Mouse (Mus musculus) neural tube, embryonic 11.5 days (tissue): Measurements from ENCODE around the gene Agbl4. TPM values are rescaled to one million over a fixed set of nuclear protein-coding genes. Genes with fewer than 3 reads are reported as not detected.

Source experiments
- ATAC-seq: fragments of 200-750 bp; cut with Nextera tagmentation; 2 replicates; pipeline ENCODE4 v1.8.0; 2017; ENCODE audit warnings: moderate number of reproducible peaks, mild to moderate bottlenecking, moderate TSS enrichment, moderate library complexity; ENCODE audit not compliant: insufficient read depth, low FRiP score, low TSS enrichment
- DNase-seq: peaks from one replicate; pipeline ENCODE4 v3.0.0-alpha.2; 2015; ENCODE audit warnings: low spot score
- H3K27ac ChIP-seq: fragments of 300-500 bp; sonication (generic); 2 replicates; pipeline ENCODE4 v1.5.1; 2014; ENCODE audit warnings: low read depth, mild to moderate bottlenecking, low read length
- H3K27me3 ChIP-seq: fragments of 300-500 bp; sonication (generic); 2 replicates; pipeline ENCODE4 v1.6.1; 2014; ENCODE audit warnings: mild to moderate bottlenecking, low read length, mixed read lengths; ENCODE audit not compliant: control insufficient read depth, insufficient read depth
- H3K36me3 ChIP-seq: fragments of 300-500 bp; sonication (generic); 2 replicates; pipeline ENCODE4 v1.6.1; 2014; ENCODE audit warnings: mild to moderate bottlenecking, low read length, moderate library complexity, mixed read lengths; ENCODE audit not compliant: control insufficient read depth, insufficient read depth
- H3K4me1 ChIP-seq: fragments of 300-500 bp; sonication (generic); 2 replicates; pipeline ENCODE4 v1.6.1; 2014; ENCODE audit warnings: low read length, mixed read lengths; ENCODE audit not compliant: control insufficient read depth, insufficient read depth
- H3K4me2 ChIP-seq: fragments of 300-500 bp; sonication (generic); 2 replicates; pipeline ENCODE4 v1.6.1; 2014; ENCODE audit warnings: low read depth, mild to moderate bottlenecking, moderate library complexity
- H3K4me3 ChIP-seq: fragments of 300-500 bp; sonication (generic); 2 replicates; pipeline ENCODE4 v1.5.1; 2014; ENCODE audit warnings: low read depth, low read length
- H3K9ac ChIP-seq: fragments of 300-500 bp; sonication (generic); 2 replicates; pipeline ENCODE4 v1.6.1; 2014; ENCODE audit warnings: mild to moderate bottlenecking, low read length
- H3K9me3 ChIP-seq: fragments of 300-500 bp; sonication (generic); 2 replicates; pipeline ENCODE4 v1.6.1; 2016; ENCODE audit warnings: low read length; ENCODE audit not compliant: control insufficient read depth
- WGBS: fragments of 180-500 bp; shearing (Covaris S2); extraction: QIAGEN DNeasy Blood & Tissue Kit; methylation state at CpG from one replicate; pipeline ENCODE4 v1.1.7; 2014; 5-methylcytosine and 5-hydroxymethylcytosine counted together
- polyA plus RNA-seq: library from polyadenylated mRNA; unstranded; fragments of >200 nt; fragmentation: Nextera tagmentation; extraction: Ambion mirVana; gene quantifications from 2 replicates; pipeline ENCODE4 v1.2.1, GENCODE M21; 2014

Agbl4 gene
- polyA plus RNA-seq, result 0.66 and 1.1 TPM in 2 replicates

DNA sequence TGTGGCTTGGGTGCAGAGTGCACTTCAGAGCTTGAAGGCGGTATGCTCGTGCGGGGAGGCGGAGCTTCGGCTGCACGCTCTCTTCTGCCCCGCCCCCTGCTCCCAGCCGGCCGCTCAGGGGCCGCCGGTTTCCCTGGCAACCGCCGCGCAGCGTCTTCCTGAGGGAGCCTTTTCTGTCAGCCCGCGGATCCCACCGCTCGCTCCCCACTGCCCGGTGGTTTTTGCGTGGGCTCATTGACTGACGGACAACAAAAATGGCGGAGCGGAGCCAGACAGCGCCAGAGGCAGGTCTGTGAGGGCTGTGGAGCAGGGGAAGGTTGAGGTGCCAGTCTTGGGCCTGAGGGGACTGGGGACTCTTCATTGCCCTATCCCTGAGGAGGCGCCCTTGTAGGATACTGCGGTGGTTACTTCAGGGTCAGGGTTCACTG is at the start of gene Agbl4:
TSS of gene Agbl4 (plus strand) at position 44 of the 428 bp plus-strand sequence.
- peak; percentile 99 for ATAC-seq
- WGBS, result under 1% methylated on average over 27 of the region's 27 CpGs
- H3K9ac ChIP-seq, result peak within 1 kb of the TSS; percentile 53
- H3K36me3 ChIP-seq, result no peaks in the 10 kb centered on the region
- H3K4me1 ChIP-seq, result no peaks in the 10 kb centered on the region
- H3K27ac ChIP-seq, result no peak within 1 kb of the TSS
- peak within 1 kb of the TSS; percentile 46 for H3K4me3 ChIP-seq
- DNase-seq, result peak; percentile 89
- H3K9me3 ChIP-seq, result no peaks in the 10 kb centered on the region
- H3K27me3 ChIP-seq, result no peaks in the 10 kb centered on the region
- H3K4me2 ChIP-seq, result peak within 1 kb of the TSS; percentile 69

- H3K27me3 ChIP-seq, result no peaks in the 10 kb centered on the region
- no peaks in the 10 kb centered on the region for H3K36me3 ChIP-seq
- no peaks in the 10 kb centered on the region for H3K4me1 ChIP-seq
- ATAC-seq (peak; percentile 7), DNase-seq (no peak)
- peak overlapping the region; percentile 62 for H3K4me3 ChIP-seq
- peak overlapping the region; percentile 76; the same call in 1 of the 2 replicates for H3K27ac ChIP-seq
- H3K4me2 ChIP-seq, result peak overlapping the region; percentile 80
- WGBS, result 9% methylated on average over 6 of the region's 6 CpGs
- H3K9ac ChIP-seq, result peak overlapping the region; percentile 83
- H3K9me3 ChIP-seq, result no peaks in the 10 kb centered on the region
Observed at GRCm38 (mm10) chr4:110350856-110351177, 46.6 kb upstream of the Agbl4 start.

GRCm38 (mm10) chr4:110351178-110352000 is 46.1 kb upstream of the Agbl4 start, which contains the start of gene Elavl4:
Gene Elavl4 (minus strand): TSS chr4:110351909.
- ATAC-seq, result peak; percentile 96
- Histone ChIP-seq H3K27me3 (no peaks in the 10 kb centered on the region), H3K36me3 (no peaks in the 10 kb centered on the region), H3K4me3 (peak within 1 kb of the TSS; percentile 62), H3K9ac (peak within 1 kb of the TSS; percentile 83), H3K4me1 (no peaks in the 10 kb centered on the region), H3K4me2 (peak within 1 kb of the TSS; percentile 80), H3K9me3 (no peaks in the 10 kb centered on the region), H3K27ac (peak within 1 kb of the TSS; percentile 76)
- WGBS, result under 1% methylated on average over 75 of the region's 75 CpGs
- peak; percentile 93 for DNase-seq

- Histone ChIP-seq H3K4me1 (no peaks in the 10 kb centered on the region), H3K4me3 (peak overlapping the region; percentile 62), H3K4me2 (peak overlapping the region; percentile 80), H3K27me3 (no peaks in the 10 kb centered on the region), H3K9me3 (no peaks in the 10 kb centered on the region), H3K27ac (peak overlapping the region; percentile 76), H3K9ac (peak overlapping the region; percentile 83), H3K36me3 (no peaks in the 10 kb centered on the region)
- no peak for DNase-seq
- 10% methylated on average over 5 of the region's 5 CpGs for WGBS
- ATAC-seq, result peak; percentile 18
Observed at GRCm38 (mm10) chr4:110352001-110352369, 45.5 kb upstream of the Agbl4 start.

GRCm38 (mm10) chr4:110360568-110360967 is 36.9 kb upstream of the Agbl4 start:
- WGBS, result 82% methylated on average over 2 of the region's 2 CpGs
- no peak for ATAC-seq
- Histone ChIP-seq H3K27ac (no peak overlapping the region), H3K9me3 (no peaks in the 10 kb centered on the region), H3K27me3 (no peaks in the 10 kb centered on the region), H3K36me3 (no peaks in the 10 kb centered on the region), H3K9ac (no peak overlapping the region), H3K4me3 (no peak overlapping the region), H3K4me2 (no peak overlapping the region), H3K4me1 (no peaks in the 10 kb centered on the region)
- no peak for DNase-seq

- ATAC-seq (no peak), DNase-seq (no peak)
Observed at GRCm38 (mm10) chr4:110396221-110396620, 1.2 kb upstream of the Agbl4 start.

DNA sequence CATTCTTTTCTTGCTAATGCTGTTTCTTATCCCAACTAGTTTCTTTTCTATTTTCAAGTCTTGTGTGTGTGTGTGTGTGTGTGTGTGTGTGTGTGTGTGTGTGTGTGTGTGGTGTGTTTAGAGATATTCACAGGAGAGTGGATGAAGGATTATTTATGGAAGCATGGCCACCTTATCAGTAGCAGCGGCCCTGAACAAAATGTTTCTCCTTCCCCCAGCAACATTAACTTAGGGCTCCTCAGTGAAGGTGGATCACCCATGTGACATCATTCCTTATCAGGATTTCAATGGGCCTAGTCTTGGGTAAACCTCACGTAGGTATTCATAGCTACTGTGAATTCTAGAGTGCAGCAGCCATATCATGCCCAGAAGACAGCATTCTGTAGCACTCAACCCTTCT is 22.8 kb downstream of the Agbl4 start:
- no peaks in the 10 kb centered on the region for H3K27me3 ChIP-seq
- no peak overlapping the region for H3K4me2 ChIP-seq
- DNase-seq (no peak), ATAC-seq (no peak)
- H3K4me3 ChIP-seq, result no peak overlapping the region
- H3K36me3 ChIP-seq, result no peaks in the 10 kb centered on the region
- no peak overlapping the region for H3K9ac ChIP-seq
- no peaks in the 10 kb centered on the region for H3K4me1 ChIP-seq
- 92% methylated on average over 2 of the region's 2 CpGs for WGBS
- H3K27ac ChIP-seq, result no peak overlapping the region
- no peaks in the 10 kb centered on the region for H3K9me3 ChIP-seq

More at GRCm38 (mm10) chr4:110396221-110396620, 1.2 kb upstream of the Agbl4 start:
- Histone ChIP-seq H3K27me3 (no peaks in the 10 kb centered on the region), H3K36me3 (no peaks in the 10 kb centered on the region), H3K4me3 (no peak overlapping the region), H3K9ac (no peak overlapping the region), H3K4me2 (no peak overlapping the region), H3K4me1 (no peaks in the 10 kb centered on the region), H3K27ac (no peak overlapping the region), H3K9me3 (no peaks in the 10 kb centered on the region)
- WGBS, result 86% methylated on average over 5 of the region's 5 CpGs

DNA sequence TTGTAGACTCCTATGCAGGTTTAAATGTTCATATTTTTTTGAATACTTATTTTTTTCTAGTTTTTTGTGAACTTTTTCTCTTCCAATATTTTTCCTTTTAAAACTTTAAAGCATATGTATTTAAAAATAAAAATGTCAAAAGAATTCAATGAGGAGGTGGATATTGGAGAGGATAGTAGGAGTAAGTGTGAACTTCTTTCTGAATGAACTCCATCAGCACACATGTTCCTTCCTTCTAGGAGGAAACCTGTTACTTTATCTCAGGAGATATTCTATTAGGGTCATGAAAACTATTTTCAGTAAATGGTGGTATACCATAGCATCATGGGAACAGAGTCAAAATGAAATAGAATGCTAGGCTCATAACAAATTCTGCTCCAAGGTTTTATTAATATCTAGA is 30.2 kb downstream of the Agbl4 start:
- Histone ChIP-seq H3K27ac (no peak overlapping the region), H3K4me2 (no peak overlapping the region), H3K27me3 (no peaks in the 10 kb centered on the region), H3K4me3 (no peak overlapping the region), H3K9me3 (no peaks in the 10 kb centered on the region), H3K4me1 (no peaks in the 10 kb centered on the region), H3K36me3 (no peaks in the 10 kb centered on the region), H3K9ac (no peak overlapping the region)
- ATAC-seq, result no peak
- no peak for DNase-seq

DNA sequence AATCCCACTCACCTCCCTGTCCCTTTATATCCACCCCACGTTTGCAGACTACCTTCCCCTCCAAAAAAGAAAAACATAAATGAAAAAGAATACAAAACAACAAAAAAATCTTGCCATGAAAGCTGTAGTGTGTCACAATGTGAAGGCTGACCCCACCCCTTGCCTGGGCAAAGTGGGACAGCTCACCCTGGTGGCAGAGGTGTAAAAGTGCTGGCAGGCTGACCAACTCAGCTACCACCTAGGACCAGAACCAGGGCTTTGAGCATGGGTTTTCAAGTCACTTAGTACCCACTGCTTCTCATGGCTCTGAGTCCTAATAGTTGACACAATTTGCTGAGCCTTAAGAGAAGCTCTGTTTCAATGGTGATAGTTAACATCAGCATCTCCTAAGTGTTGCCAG is 96.9 kb downstream of the Agbl4 start:
- no peak overlapping the region for H3K27ac ChIP-seq
- H3K4me3 ChIP-seq, result no peak overlapping the region
- DNase-seq, result peak; percentile 14
- ATAC-seq, result no peak
- H3K4me2 ChIP-seq, result no peak overlapping the region
- WGBS, result 71% methylated on average over 1 of the region's 1 CpGs
- no peak overlapping the region for H3K9ac ChIP-seq
- no peaks in the 10 kb centered on the region for H3K4me1 ChIP-seq
- H3K27me3 ChIP-seq, result no peaks in the 10 kb centered on the region
- H3K9me3 ChIP-seq, result no peaks in the 10 kb centered on the region
- no peaks in the 10 kb centered on the region for H3K36me3 ChIP-seq
